Mouse (Mus musculus): ENCODE results near the gene Rnf167. TPM values are rescaled to one million over a fixed set of nuclear protein-coding genes. Genes with fewer than 3 reads are reported as not detected.

Rnf167 gene
- polyA plus RNA-seq, 1 experiment from 2014 or later, result 101 TPM

- ATAC-seq (replicated peaks; ENCODE audit: low FRiP score, low TSS enrichment, low read depth), result no peak
- no peaks in the 10 kb centered on the region for H3K27me3 ChIP-seq (replicated peaks; ENCODE audit: control insufficient read depth, insufficient read depth, low read length)
- H3K9ac ChIP-seq (ENCODE audit: low read length), result no peak overlapping the region
- no peaks in the 10 kb centered on the region for H3K9me3 ChIP-seq (ENCODE audit: control insufficient read depth, low read length)
- WGBS, result 59% methylated on average over 2 of the region's 2 CpGs
- H3K4me1 ChIP-seq (replicated peaks; ENCODE audit: control insufficient read depth, insufficient read depth, low read length), result peaks cover 46% of the 10 kb centered on the region
- H3K4me3 ChIP-seq (ENCODE audit: low read depth, low read length), result 0 out of 2 replicates have a peak overlapping the region, but pooled peaks have one; percentile 100
- 0 out of 2 replicates have a peak overlapping the region, but pooled peaks have one; percentile 9 for H3K27ac ChIP-seq (ENCODE audit: low read depth)
- H3K36me3 ChIP-seq (ENCODE audit: control insufficient read depth, insufficient read depth, low read length), result peaks cover 50% of the 10 kb centered on the region
- no peak for DNase-seq (ENCODE audit: low spot score)
- peak overlapping the region; percentile 98 for H3K4me2 ChIP-seq (ENCODE audit: low read length)
Observed at GRCm38 (mm10) chr11:70651391-70651790, 4.4 kb downstream of the Rnf167 start.

DNA sequence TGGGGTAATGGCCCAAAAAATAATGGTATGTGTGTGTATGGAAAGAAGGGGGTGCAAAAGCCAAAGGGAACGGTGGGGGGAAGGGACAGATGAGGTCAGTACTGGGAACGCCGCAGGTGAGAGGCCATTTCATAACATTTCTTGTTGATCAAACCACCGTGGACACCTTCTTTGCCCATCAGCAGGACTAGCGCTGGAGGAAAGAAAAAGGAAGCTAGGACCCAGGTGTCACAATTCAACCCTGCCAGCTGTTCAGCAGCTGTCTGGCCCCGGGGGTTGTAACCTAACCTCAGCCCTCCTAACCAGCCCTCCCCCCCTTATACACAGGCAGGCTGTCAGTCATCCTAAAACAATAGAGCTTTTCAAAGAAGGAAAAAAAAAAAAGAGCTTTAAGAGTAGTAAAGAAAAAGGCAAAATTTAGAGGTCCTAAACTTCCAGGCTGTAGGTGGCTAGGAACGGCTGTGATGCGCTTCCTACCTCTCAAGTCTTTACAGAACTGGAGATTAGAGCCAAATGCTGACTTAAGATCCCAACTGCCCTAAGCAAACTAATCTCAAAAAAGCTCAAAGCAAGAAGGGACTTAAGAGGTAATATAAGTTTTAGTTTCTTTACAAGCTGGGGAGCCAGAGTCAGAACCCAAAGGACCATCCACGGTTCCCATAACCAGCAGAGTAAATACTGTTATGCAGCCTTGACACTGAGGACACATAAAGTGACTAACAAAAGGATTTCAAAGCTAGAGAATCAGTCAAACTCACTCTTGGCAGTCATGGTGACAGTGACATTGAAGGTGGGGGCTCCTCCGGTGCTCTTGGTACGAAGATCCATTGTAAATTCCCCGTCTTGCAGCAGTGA, 5.2 kb downstream of the Rnf167 start:
- Histone ChIP-seq H3K4me3 (ENCODE audit: low read depth, low read length) (peak overlapping the region; percentile 100), H3K4me1 (replicated peaks; ENCODE audit: control insufficient read depth, insufficient read depth, low read length) (peaks cover 54% of the 10 kb centered on the region), H3K9me3 (ENCODE audit: control insufficient read depth, low read length) (no peaks in the 10 kb centered on the region), H3K4me2 (ENCODE audit: low read length) (peak overlapping the region; percentile 98), H3K9ac (ENCODE audit: low read length) (peak overlapping the region; percentile 99), H3K27me3 (replicated peaks; ENCODE audit: control insufficient read depth, insufficient read depth, low read length) (no peaks in the 10 kb centered on the region), H3K36me3 (ENCODE audit: control insufficient read depth, insufficient read depth, low read length) (peaks cover 50% of the 10 kb centered on the region), H3K27ac (ENCODE audit: low read depth) (peak overlapping the region; percentile 98; the same call in 1 of the 2 replicates)
- ATAC-seq (replicated peaks; ENCODE audit: low FRiP score, low TSS enrichment, low read depth), result no peak
- WGBS, result 64% methylated on average over 12 of the region's 12 CpGs
- DNase-seq (ENCODE audit: low spot score), result no peak

GRCm38 (mm10) chr11:70652884-70653344, 5.9 kb downstream of the Rnf167 start:
- no peaks in the 10 kb centered on the region for H3K27me3 ChIP-seq (replicated peaks; ENCODE audit: control insufficient read depth, insufficient read depth, low read length)
- H3K9ac ChIP-seq (ENCODE audit: low read length), result peak overlapping the region; percentile 99
- 50% methylated on average over 6 of the region's 6 CpGs for WGBS
- peak overlapping the region; percentile 98 for H3K4me2 ChIP-seq (ENCODE audit: low read length)
- no peak for ATAC-seq (replicated peaks; ENCODE audit: low FRiP score, low TSS enrichment, low read depth)
- peaks cover 60% of the 10 kb centered on the region for H3K4me1 ChIP-seq (replicated peaks; ENCODE audit: control insufficient read depth, insufficient read depth, low read length)
- H3K27ac ChIP-seq (ENCODE audit: low read depth), result peak overlapping the region; percentile 98
- H3K9me3 ChIP-seq (ENCODE audit: control insufficient read depth, low read length), result no peaks in the 10 kb centered on the region
- DNase-seq (ENCODE audit: low spot score), result no peak
- peaks cover 50% of the 10 kb centered on the region for H3K36me3 ChIP-seq (ENCODE audit: control insufficient read depth, insufficient read depth, low read length)
- H3K4me3 ChIP-seq (ENCODE audit: low read depth, low read length), result peak overlapping the region; percentile 100

DNA sequence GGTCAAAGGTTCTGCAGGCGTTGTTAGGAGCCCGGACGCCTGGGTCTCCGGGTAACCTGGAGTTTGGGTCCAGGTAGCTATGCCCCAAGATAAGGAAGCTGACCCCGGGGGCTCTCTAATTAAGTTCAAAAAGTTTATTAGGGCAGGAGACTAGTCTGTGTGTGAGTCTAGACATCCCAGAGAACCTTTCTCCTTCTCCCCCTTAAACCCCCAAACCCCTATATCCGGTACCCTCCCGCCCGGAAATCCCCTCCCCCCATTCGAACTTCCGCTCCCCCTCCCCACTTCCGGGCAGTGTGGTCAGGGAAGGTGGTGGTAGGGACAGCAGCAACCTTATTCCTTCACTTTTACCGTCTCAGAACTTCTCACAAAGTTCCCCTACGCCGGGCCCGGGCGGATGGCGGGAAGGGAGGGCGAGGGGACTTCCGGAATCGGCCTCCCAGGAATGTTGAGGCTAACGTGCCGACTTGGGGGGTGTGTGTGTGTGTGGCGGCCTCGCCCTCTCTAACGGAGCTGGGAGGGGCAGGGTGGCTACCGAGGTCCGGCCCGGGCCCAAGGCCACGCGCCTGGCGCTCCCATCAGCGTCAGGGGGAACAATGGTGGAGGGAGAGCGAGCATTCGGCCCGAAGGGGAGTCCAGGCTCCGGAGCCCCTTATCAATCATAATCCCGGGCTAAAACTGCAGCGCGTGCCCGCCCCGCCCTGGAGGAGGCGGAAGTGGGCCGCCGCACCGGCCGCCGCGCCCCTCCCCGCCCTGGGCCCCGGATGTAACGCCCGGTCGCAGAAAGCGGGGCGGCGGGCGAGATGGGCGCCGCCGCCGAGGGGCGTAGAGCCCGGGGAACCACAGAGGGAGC, 6.5 kb downstream of the Rnf167 start:
- peaks cover 57% of the 10 kb centered on the region for H3K4me1 ChIP-seq (replicated peaks; ENCODE audit: control insufficient read depth, insufficient read depth, low read length)
- no peaks in the 10 kb centered on the region for H3K27me3 ChIP-seq (replicated peaks; ENCODE audit: control insufficient read depth, insufficient read depth, low read length)
- H3K9ac ChIP-seq (ENCODE audit: low read length), result peak overlapping the region; percentile 99
- DNase-seq (ENCODE audit: low spot score) (peak; percentile 92), ATAC-seq (replicated peaks; ENCODE audit: low FRiP score, low TSS enrichment, low read depth) (peak; percentile 37)
- H3K9me3 ChIP-seq (ENCODE audit: control insufficient read depth, low read length), result no peaks in the 10 kb centered on the region
- peak overlapping the region; percentile 100 for H3K4me3 ChIP-seq (ENCODE audit: low read depth, low read length)
- H3K27ac ChIP-seq (ENCODE audit: low read depth), result peak overlapping the region; percentile 98
- H3K4me2 ChIP-seq (ENCODE audit: low read length), result peak overlapping the region; percentile 98
- H3K36me3 ChIP-seq (ENCODE audit: control insufficient read depth, insufficient read depth, low read length), result peaks cover 46% of the 10 kb centered on the region
- WGBS, result under 1% methylated on average over 54 of the region's 63 CpGs

- no peaks in the 10 kb centered on the region for H3K27me3 ChIP-seq (replicated peaks; ENCODE audit: control insufficient read depth, insufficient read depth, low read length)
- H3K4me2 ChIP-seq (ENCODE audit: low read length), result peak within 1 kb of the TSS; percentile 98
- H3K4me3 ChIP-seq (ENCODE audit: low read depth, low read length), result peak within 1 kb of the TSS; percentile 100
- DNase-seq (ENCODE audit: low spot score), result peak; percentile 88
- H3K4me1 ChIP-seq (replicated peaks; ENCODE audit: control insufficient read depth, insufficient read depth, low read length), result peaks cover 49% of the 10 kb centered on the region
- WGBS, result under 1% methylated on average over 59 of the region's 61 CpGs
- peak; percentile 33 for ATAC-seq (replicated peaks; ENCODE audit: low FRiP score, low TSS enrichment, low read depth)
- no peaks in the 10 kb centered on the region for H3K9me3 ChIP-seq (ENCODE audit: control insufficient read depth, low read length)
- peak within 1 kb of the TSS; percentile 99 for H3K9ac ChIP-seq (ENCODE audit: low read length)
- H3K27ac ChIP-seq (ENCODE audit: low read depth), result peak within 1 kb of the TSS; percentile 98
- peaks cover 38% of the 10 kb centered on the region for H3K36me3 ChIP-seq (ENCODE audit: control insufficient read depth, insufficient read depth, low read length)
Observed at GRCm38 (mm10) chr11:70654198-70654922, 7.3 kb downstream of the Rnf167 start, which contains the start of gene Pfn1. Gene Pfn1 (minus strand): TSS chr11:70654644.

GRCm38 (mm10) chr11:70654923-70655570, 8.0 kb downstream of the Rnf167 start:
- no peaks in the 10 kb centered on the region for H3K9me3 ChIP-seq (ENCODE audit: control insufficient read depth, low read length)
- WGBS, result 0% methylated on average over 48 of the region's 48 CpGs
- peaks cover 31% of the 10 kb centered on the region for H3K36me3 ChIP-seq (ENCODE audit: control insufficient read depth, insufficient read depth, low read length)
- H3K4me3 ChIP-seq (ENCODE audit: low read depth, low read length), result peak overlapping the region; percentile 100
- H3K4me2 ChIP-seq (ENCODE audit: low read length), result peak overlapping the region; percentile 98
- H3K27ac ChIP-seq (ENCODE audit: low read depth), result peak overlapping the region; percentile 98
- H3K4me1 ChIP-seq (replicated peaks; ENCODE audit: control insufficient read depth, insufficient read depth, low read length), result peaks cover 46% of the 10 kb centered on the region
- ATAC-seq (replicated peaks; ENCODE audit: low FRiP score, low TSS enrichment, low read depth) (peak; percentile 34), DNase-seq (ENCODE audit: low spot score) (peak; percentile 93)
- no peaks in the 10 kb centered on the region for H3K27me3 ChIP-seq (replicated peaks; ENCODE audit: control insufficient read depth, insufficient read depth, low read length)
- peak overlapping the region; percentile 99 for H3K9ac ChIP-seq (ENCODE audit: low read length)

DNA sequence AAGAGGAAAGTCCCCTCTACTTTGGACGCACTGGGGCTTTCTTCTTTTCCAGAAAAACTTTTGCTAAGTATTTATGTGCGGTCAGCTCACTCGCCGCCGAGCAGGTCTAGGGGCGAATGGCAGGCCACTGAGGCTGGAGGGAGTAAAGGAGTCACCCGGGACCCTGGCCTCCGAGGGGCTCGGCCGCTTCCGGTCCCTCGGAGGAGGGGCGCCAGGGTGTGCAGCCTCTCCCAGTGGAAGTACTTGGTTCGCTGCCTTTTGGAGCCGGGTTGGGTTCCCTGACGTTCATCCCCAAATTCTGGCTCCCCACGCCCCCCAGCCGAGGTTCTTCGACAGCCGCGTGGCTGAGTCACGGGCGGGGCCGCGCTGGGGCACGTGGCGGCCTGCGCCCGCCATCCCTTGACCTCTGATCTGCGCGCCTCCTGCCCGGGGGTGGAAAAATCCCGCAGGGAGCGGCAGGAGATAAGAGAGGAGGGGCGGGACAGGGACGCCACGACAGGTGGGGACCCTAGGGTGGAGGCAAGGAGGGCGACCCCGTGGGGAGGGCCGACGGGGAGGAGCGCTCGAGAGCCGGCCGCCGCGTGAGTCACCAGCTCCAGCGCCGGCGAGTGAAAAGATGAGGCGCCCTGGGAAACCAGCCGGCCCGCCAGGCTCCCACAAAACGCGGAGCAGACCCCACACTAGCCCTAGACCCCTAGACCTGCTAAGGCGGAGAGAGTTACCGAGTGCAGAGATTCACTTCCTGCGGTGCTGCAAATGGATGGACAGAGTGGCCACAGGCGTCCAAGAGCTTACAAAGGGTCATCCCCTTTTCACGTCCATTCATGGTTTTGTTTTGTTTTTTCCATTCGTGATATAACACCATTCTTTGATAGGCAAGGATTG, 8.8 kb downstream of the Rnf167 start:
- no peaks in the 10 kb centered on the region for H3K9me3 ChIP-seq (ENCODE audit: control insufficient read depth, low read length)
- H3K4me3 ChIP-seq (ENCODE audit: low read depth, low read length), result peak overlapping the region; percentile 100
- peaks cover 24% of the 10 kb centered on the region for H3K36me3 ChIP-seq (ENCODE audit: control insufficient read depth, insufficient read depth, low read length)
- ATAC-seq (replicated peaks; ENCODE audit: low FRiP score, low TSS enrichment, low read depth), result peak; percentile 63
- no peaks in the 10 kb centered on the region for H3K27me3 ChIP-seq (replicated peaks; ENCODE audit: control insufficient read depth, insufficient read depth, low read length)
- peak overlapping the region; percentile 99 for H3K9ac ChIP-seq (ENCODE audit: low read length)
- peak overlapping the region; percentile 98 for H3K4me2 ChIP-seq (ENCODE audit: low read length)
- H3K27ac ChIP-seq (ENCODE audit: low read depth), result peak overlapping the region; percentile 98
- peaks cover 43% of the 10 kb centered on the region for H3K4me1 ChIP-seq (replicated peaks; ENCODE audit: control insufficient read depth, insufficient read depth, low read length)
- under 1% methylated on average over 58 of the region's 61 CpGs for WGBS
- peak; percentile 81 for DNase-seq (ENCODE audit: low spot score)
